Mouse (Mus musculus) thymus, postnatal 36 days (tissue): ENCODE measurements at regions not wholly inside any gene's neighbourhood (a gene's known extent, or its start where the extent isn't known, plus 50 kb on each side); places are given as distances from the start of the nearest gene placed in this dataset.

Experiments
- DNase-seq, 2 experiments: peaks; one replicate each; pipeline ENCODE4 v3.0.0; 2022; ENCODE audit warnings: mixed read lengths in 2 of 2

DNA sequence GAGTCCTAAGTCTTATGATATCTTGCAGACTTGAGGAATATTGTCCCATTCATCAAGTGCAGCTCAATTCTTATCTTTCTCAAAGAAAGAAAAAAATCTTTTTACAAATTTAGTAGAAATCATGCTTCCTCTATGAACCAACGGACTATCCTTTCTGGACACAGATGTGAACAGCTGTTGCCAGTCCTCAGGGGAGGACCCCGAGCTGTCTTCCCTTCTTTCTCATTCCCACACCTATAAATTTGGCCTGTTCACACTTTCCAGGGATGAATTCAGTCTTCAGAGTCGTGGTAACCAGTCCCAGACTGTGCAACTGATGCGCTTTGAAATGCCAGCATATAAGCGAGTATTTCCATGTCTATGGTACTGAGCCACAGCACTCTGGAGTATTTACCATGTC is 214.2 kb upstream of the Pde3a start:
- no peak for DNase-seq

- no peak for DNase-seq
These were observed 207.7 kb upstream of the Pde3a start for GRCm38 (mm10) chr6:141041358-141041757.

DNA sequence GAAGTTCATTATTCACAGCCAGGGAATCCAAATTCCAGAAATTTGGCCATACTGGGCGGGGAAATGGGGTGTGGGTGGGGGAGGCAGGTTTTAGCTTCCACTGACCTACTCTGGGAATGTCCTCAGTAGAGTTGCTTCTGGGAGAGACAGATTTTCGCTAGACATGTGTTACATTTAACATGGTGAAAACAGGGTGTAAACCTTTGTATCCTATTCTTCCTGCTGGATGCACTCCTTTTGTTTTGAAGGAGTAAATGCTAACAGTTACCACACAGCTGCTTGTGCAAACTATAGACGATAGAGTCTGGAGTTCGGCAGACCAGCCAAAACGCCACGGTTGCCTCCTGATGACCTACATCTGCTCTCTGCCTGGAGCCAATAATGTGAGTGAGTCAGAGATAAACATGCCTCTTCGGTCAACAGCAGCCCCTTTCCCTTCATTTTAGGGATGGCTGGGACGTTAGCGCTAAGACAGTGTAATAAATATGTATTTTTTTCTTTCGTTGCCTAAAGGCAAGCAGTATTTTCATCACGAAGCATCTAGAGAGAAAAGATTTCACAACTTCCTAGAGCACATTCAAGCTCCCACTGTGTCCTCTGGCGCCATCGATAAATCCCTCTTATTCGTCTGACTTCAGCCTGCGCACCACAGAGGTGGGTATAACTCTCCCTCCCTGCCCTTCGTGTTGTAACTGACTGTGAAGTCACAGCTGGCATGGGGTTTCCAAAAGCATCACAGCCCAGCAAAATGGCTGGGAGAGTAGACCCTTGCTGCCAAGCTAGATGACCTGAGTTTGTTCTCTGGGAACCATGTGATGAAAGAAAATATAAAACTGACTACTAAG is 207.1 kb upstream of the Pde3a start:
- no peak for DNase-seq

- no peak for DNase-seq
These were observed 200.8 kb upstream of the Pde3a start for GRCm38 (mm10) chr6:141048271-141048670.

DNA sequence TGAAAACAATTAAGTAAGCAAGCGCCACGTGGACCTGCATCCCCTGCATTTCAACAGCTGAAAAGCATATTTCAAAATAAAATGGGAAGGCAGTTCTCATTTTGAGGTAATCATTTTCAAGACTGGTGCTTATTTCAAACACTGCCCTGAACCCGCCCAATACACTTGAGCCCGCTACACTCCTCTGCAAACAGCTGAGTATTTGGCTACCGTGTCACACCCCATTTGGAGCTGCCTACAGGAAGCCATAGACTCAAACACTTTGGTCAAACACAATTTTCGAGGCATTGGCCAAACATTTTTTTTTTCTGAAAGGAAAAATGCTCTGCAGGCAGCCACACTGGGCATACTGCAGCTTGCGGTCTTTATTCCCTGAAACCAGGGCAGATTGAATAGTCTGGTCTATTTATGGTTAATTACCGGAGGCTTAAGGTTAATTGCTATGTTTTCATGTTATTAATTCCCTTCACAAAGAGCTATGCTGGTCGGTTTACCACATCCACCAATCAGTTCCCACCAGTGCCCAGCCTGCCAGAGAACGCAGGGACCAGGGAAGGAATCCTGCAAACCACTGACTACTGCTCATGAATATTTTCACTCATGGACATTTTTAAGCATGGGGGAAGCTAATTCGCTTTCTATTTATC is 198.9 kb upstream of the Pde3a start:
- DNase-seq: no peak

DNA sequence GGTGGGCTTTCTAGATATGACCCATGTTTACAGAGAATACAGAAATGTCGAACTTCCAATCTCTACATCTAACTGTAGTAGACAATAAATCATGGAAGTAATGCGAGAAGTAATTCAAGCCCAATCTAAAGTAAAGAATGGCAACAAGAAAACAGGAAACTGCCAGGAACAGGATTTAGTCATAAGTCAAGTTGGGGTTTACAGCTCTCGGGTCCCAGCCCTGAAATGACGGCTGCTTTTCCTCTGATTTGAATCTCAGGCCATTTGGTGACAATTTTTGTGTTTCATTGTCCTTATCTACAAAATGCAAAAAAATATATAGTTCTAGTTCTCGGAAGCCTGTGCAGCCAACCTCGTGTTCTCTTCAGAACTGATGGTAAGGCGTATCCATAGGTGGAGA is 195.0 kb upstream of the Pde3a start:
- no peak for DNase-seq

GRCm38 (mm10) chr6:141059250-141059916 is 189.7 kb upstream of the Pde3a start:
- no peak for DNase-seq

- DNase-seq: no peak
These were observed 183.3 kb upstream of the Pde3a start for GRCm38 (mm10) chr6:141065724-141066123.

GRCm38 (mm10) chr6:141068861-141069467 is 180.1 kb upstream of the Pde3a start:
- no peak for DNase-seq

- DNase-seq: no peak
These were observed 179.2 kb upstream of the Pde3a start for GRCm38 (mm10) chr6:141069896-141070295.

DNA sequence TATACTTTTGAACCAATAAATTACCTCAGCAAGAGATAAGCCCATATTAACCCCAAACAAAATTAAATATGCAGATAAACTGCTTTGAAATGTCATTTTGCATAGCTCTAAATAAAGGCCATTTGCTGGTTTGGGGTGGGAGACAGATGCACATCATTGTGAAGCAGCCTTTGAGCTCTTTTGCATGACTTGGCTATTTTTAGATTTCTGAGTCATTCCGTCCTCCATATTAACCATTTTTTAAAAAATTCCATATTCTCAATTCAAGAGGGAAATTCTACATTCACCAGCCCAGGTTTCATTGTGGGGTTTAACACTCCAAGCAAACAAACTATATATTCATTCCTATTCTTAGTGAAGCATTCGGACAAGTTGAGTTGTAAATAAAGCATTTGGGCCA is 177.6 kb upstream of the Pde3a start:
- no peak for DNase-seq

DNA sequence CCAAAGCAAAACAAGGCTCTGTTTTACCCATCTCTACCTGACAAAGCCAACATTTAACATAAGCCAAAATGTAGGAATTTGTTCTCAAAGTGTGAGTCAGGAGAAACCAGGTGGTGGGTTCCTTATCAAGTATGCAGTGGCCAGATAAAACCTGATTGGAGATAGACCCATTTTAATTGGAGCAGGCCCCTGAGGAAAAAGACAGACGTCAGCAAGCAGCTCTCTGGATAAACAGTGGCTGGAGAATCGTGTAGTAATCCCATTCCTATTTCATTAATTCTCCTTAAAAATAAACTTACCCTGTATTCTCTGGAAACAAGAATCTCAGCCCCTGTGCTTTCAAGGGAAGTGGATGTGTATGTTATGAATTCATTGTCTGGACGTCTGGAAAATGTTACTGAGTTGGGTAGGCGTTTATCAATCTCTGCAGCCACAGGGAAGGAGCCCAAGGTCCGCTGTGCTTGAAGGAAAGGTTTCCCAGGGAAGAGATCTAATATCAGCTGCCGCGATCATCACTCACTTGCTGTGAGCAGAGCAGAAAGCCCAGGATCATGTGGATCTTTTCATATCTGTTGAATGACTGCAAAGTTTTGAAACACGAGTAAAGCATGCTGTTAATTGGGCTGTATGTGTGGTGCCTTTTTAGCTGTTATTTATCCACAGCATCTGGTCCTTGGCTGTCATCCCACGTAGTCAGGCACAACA is 157.8 kb upstream of the Pde3a start:
- no peak for DNase-seq

- DNase-seq: no peak
These were observed 157.3 kb upstream of the Pde3a start for GRCm38 (mm10) chr6:141091781-141092140.

- no peak for DNase-seq
These were observed 151.5 kb upstream of the Pde3a start for GRCm38 (mm10) chr6:141097338-141098122.

DNA sequence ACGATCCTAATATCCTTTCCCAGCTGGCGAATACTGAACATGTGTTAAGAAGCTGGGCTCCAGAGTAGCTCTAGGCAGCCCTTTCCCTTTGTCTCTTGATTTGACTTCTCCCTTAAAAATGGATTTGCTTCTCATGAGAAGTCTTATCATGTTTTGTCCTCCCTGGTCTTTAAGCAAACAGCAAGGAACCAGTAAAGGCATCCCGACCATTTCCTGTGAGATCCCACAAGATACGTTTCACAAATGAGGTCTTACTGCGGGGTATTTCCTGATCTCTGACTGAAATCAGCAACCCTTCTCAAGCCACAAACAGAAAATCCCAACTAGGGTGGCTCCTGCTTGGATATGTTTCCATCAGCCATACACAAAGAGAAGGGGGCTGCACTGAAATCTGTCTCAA is 130.8 kb upstream of the Pde3a start:
- no peak for DNase-seq

DNA sequence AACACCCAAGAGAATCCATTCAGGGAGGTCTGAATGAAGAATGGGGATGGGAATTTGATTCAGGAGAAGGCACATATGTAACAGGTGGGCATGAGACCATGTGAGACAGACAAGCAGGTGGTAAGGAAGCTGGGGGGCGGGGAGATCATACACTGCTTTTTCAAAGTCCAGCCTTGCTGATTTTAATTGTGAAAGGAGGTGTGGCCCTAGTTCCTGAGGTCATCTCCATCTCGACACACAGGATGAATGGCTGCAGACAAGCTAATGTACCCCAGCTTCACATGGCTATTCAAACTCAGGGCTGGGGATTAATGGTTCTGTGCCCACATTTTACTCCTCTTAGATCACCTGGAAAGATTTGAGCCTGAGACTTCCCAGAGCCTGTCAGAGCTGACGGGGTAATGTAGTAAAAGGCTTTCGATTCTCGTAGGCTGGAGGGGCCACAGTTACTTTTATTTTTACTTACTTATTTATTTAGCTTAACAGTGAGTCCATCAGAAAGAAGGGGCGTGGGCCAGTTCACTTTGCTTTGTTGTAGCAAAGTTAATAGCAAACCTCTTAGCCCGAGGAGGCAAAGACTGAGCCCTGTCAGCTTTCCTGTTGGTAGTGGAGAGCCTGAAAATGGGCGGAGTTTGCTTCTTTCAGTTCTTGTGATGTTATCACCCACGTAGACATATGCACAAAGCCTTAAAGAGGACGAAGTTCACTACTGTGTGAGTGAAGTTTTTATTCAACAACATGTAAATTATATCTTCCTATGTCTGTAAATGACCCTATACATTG is 122.3 kb upstream of the Pde3a start:
- no peak for DNase-seq

- DNase-seq: no peak
These were observed 119.5 kb upstream of the Pde3a start for GRCm38 (mm10) chr6:141129596-141129995.

- no peak for DNase-seq
These were observed 114.9 kb upstream of the Pde3a start for GRCm38 (mm10) chr6:141134176-141134575.

GRCm38 (mm10) chr6:141136664-141137375 is 112.2 kb upstream of the Pde3a start:
- DNase-seq: no peak

DNA sequence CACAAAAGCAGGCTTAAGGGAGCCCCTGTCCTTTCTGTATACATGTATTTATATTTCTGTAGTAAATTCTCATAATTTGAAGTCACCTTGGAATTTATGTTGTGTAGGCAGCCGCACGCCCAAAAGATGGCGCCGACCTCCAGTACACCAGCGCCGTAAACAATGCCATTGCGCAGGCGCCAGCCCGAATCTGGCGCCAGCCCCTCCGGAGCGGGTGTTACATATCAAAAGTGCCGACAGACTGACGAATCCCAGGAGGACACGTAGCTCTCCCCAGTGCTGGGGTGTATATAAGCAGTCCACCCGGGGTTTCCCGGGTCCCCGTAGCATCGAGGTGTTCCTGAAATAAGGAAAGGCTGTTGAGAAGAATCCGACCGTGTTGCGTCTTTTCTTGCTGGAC is 108.1 kb upstream of the Pde3a start:
- no peak for DNase-seq
